Mouse (Mus musculus): ENCODE data around the gene Slc34a3.
A peak's percentile ranks its signal among the peaks of the same experiment; 100 is the strongest.
"Not testable (repeated sequence)": the region's sequence is repeated elsewhere in the genome, so short reads cannot be mapped to it uniquely, and the experiment has no call there.

The Slc34a3 gene

DNA sequence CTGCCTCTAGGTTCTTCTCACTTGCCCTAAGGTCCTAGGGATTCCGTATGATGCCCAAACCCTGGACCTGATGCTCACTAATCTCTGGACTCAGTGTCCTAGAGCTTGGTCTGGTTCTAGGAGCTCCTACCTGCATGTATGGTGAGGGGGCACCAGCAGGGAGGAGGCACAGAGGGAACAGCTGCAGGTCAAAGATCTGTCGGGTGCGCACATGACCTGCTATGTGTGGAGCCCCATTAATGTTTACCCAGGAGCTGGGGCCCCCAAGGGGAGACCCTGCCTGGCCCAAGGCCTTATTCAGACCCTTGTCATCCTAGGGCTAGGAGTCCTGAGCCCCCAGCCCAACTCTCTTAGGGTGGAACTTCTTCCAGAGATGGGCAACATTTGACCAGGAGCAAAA lies at the start of gene Slc34a3:
Slc34a3 (minus strand) TSS at position 315 of the 400 bp plus-strand sequence.
- peak; percentile 61 to 81 for DNase-seq

DNA sequence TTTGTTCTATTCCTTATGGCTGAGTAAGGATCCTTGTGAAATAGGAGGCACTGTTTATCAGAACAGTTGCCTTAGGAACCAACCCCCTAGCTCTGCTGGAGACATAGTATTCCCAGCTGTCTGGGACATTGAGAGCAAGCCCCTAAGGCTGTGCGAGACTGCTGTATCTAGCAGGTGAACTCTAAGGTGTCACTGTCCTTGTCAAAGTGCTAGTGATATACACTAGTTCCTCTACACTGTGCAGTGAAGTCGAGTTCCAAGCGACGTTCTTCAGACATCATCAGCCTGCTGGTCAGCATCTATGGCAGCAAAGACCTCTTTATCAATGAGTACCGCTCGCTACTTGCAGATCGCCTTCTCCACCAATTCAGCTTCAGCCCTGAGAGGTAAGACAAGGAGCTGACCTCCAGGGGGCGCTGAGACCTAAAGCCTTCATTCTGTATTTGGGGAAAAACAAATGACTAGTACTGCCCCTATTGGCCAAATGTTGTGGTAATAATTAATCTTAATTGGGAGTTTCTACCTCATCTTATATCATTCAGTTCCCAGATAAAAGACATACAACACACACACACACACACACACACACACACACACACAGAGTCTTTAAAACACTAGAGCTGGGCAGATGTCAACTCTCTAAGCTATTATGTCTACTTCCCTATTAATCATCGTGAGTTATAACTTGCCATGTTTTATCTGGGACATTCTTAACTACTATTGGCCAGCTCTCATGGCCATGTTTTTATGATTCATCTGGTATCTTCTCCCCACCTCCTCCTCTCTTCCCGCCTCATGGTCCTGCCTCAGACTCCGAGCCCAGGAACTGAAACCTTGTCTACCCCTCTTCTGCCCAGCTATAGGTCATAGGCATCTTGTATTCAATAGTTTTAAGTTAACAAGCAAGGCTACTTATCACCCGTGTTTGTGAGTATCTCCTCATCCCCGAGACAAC lies 45.0 kb upstream of the Slc34a3 start:
- DNase-seq: peak; percentile 87 to 93

- DNase-seq: no peak
Observed at GRCm38 (mm10) chr2:25273010-25273409, 38.8 kb upstream of the Slc34a3 start.

- DNase-seq: no peak
Observed at GRCm38 (mm10) chr2:25272515-25272914, 38.4 kb upstream of the Slc34a3 start.

DNA sequence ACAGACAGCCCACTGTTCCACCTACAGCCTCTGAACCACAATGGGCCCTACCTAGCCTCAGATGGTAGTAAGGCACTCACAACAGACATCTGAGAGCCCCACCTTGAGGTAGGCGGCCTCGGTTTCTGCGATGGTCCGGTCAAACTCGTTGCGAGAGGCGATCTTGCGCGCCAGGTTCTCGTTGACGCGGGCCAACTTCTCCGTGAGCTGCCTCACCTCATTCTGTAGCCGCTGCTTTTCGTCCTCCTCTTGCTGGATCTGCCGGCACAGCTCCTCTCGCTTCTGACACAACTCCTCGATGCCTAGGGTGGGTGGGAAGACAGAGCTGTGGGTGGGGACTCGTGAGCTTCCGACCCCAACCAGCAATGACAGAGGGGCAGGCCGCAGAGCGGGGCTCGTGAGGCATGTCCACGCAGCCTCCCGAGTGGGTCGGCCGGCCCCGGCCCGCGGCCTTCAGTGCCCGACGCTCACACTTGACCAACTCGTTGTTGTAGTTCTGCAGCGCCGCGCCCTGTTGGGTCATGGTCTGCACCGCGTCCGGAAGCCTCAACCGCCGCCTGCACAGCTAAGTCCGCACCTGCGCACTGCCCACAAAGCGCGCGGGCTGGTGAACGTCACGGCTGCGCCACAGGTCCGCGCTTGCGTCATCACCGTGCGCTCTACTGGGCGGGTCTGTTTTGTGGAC lies 37.8 kb upstream of the Slc34a3 start, which contains the start of the genes Ssna1 and Anapc2:
Ssna1 (minus strand) TSS at position 612 of the 685 bp plus-strand sequence.
Anapc2 (plus strand) TSS at position 652 of the 685 bp plus-strand sequence.
- DNase-seq: peak; percentile 98 to 99

DNA sequence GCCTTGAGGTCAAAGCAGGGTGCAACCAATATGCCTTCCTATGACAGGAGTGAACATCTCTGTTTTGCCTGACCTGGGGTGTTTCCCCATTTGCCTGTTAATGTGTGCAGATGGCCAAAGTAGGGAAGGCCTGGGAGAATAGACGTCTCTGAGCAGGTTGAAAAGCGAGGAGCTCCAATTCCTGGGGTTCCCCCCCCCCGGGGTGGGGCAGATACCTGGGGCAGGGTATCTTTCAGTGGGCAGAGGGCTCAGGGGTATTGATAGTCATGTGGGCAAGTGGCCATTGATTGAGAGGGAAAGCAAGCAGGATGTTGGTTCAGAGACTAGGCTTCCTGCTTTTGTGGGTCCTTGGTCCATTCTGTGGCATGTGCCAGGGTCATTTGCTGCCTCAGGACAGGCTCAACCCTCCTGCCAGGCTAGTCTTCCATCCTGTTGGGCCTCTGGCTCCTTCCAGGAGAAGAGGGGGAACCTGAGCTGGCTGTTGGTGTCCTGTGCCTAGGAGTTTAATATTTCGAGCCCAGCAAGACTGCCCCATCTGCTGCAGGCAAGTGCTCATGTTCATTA lies 33.7 kb upstream of the Slc34a3 start:
- DNase-seq: no peak

DNA sequence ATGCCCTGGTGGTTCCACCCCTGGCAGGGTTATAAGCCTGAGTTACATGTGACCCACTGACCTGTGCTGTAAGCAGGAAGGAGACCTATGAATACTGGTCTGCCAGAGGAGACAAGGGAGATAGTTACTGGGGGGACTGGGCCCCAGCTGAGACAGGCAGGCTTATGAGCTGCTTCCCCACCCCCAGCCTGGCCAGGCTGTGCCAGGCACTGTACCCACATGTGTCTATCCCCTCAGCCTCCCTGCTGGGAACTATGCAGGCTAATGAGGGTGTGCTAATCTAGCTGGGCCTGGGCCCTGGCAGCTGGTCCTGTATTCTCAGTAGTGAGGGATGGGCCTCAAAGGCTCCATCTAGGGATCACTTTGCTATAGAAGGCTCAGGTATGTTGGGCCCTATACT lies 33.1 kb upstream of the Slc34a3 start:
- DNase-seq: peak in 1 of 2 experiments; percentile 55

- DNase-seq: peak; percentile 85 to 87
Observed at GRCm38 (mm10) chr2:25266720-25267119, 32.6 kb upstream of the Slc34a3 start.

DNA sequence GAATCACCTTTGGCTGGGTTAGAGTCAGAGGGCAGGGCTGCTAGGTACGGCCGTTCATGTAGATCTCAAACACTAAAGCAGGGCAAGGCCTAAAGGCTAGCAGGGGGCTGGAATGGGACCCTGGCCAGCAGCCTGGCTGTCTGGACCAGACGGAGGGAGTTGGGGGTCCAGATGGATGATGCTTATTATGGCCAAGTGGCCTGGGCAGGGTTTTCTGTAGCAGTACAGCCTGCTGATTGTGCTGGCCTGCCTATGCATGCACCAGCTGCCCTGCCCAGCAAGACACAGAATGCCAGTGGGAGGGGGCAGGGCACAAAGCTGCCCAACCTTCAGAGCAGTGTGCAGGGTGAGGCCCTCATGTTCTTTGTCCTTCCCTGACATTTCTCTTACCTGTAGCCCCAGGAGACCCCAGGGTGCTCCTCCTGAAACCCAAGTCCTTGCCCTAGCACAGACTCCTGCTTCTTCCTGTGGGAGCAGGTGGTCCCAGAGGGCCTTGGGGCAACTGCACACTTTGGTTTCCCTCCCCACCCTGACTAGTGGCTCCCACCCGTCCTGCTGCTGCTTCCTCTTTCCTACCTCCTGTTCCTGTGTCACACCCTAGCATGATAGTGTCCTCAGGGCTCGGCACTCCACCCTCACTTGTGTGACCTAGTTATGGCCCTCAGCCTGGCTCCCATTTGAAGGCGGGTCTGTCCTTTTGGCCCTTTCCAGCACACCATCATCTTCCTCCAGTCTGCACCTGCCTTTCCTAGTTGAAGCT lies 31.9 kb upstream of the Slc34a3 start:
- DNase-seq: peak; percentile 55 to 76

- peak; percentile 86 to 92 for DNase-seq
Observed at GRCm38 (mm10) chr2:25264851-25265250, 30.7 kb upstream of the Slc34a3 start.

DNA sequence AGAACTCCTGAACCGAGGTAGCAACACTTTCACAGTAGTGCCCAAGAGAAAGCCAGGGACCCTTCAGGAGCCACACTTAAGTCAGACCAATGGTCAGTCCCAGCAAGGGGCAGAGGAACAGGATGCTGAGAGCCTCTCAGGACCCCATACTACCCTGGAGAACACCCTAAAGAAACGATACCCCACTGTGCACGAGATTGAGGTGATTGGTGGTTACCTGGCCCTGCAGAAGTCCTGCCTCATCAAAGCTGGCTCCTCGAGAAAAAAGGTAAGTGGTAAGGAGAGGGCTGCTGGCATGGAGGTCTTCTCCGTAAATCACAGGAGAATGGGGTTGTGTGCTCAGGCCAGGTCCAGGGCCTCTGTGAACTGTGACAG lies 30.1 kb upstream of the Slc34a3 start:
- DNase-seq: no peak

- DNase-seq: no peak
Observed at GRCm38 (mm10) chr2:25263623-25264285, 29.6 kb upstream of the Slc34a3 start.

DNA sequence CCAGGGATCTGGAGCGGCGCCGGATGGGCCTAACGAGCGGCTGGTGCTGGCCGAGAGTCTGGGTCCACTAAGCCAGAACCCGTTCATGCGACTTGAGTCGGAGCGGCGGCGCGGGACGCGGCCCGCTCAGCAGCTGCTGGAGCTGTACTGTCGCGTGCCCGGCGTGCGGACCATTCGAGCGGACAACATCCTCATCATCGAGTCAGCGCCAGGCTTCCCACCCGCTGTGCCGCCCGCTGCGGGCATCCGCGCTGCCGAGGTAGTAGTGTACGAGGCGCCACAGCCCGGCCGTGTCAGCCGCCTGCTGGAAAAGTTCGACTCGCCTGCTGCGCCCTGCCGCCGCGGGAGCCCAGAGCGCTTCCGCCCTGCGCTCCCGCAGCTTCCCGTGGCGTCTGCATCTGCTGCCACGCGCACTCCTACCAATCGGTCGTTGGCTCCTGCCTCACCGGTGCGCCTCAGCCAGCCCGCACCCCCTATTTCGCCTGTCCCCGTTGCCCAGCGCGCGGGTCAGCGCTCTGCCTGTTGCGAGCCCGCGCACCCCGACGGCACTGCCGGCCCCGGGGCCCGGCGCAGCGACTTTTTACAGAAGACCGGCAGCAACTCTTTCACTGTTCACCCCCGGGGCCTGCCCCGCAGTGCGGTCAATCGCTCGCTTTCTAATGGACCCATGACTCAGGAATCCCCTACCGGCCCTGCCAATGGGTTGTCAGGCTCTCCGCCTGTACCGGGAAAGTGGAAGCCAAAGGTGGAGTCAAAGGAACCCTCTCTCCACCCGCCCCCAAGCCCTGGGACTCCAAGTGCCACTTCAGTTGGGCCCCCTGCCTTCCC lies 28.8 kb upstream of the Slc34a3 start:
- peak; percentile 35 to 64 for DNase-seq

DNA sequence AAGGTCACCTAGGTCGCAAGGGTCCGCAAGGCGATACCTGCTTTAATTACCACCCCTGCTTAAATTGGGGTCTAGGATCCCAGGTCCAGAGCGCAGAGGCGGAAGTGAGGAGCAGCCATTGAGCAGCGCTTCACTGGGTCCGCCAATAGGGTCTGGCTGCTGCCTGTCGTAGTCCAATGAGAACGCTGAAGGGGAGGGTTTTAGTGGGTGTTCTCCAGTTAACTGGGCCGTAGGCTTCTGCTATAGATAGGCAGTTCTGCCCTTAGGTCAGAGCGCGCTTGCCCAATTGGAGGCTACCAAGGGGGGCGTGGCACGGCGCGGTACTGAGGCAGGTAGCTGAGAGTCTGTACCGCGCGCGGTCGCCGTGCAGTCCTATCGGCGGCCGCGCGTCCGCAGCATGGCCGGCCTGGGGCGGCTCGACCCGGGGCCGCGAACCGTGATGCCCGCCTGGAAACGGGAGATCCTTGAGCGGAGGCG lies 28.2 kb upstream of the Slc34a3 start, which contains the start of gene Tprn:
Tprn (plus strand) TSS at position 328 of the 477 bp plus-strand sequence.
- peak; percentile 98 to 99 for DNase-seq

- no peak for DNase-seq
Observed at GRCm38 (mm10) chr2:25261870-25262269, 27.7 kb upstream of the Slc34a3 start.

DNA sequence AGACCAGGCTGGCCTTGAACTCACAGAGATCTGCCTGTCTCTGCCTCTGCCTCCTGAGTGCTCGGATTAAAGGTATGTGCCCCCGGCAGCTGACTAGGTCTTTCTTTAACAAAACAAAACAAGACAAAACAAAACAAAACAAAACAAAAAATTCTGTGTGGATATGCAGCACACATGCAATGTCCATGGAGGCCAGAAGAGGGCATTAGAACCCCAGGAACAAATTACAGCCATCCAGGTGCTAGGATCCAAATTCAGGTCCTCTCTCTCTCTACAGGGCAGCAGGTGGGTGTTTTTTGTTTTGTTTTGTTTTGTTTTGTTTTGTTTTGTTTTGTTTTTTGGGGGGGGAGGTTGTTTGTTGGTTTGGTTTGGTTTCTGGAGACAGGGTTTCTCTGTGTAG lies 24.7 kb upstream of the Slc34a3 start:
- no peak for DNase-seq

DNA sequence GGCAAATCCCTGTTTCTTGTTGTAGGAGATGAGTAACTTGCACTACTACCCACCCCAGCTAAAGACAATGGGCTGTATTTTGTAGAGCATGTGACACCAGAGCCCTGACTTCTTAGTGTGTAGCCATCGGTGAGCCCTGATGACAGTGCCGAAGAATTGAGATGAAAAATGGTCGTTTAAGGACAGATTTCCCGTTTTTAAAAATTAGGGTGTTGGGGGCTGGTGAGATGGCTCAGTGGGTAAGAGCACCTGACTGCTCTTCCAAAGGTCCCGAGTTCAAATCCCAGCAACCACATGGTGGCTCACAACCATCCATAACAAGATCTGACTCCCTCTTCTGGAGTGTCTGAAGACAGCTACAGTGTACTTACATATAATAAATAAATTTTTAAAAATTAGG lies 23.1 kb upstream of the Slc34a3 start:
- DNase-seq: not testable (repeated sequence)

DNA sequence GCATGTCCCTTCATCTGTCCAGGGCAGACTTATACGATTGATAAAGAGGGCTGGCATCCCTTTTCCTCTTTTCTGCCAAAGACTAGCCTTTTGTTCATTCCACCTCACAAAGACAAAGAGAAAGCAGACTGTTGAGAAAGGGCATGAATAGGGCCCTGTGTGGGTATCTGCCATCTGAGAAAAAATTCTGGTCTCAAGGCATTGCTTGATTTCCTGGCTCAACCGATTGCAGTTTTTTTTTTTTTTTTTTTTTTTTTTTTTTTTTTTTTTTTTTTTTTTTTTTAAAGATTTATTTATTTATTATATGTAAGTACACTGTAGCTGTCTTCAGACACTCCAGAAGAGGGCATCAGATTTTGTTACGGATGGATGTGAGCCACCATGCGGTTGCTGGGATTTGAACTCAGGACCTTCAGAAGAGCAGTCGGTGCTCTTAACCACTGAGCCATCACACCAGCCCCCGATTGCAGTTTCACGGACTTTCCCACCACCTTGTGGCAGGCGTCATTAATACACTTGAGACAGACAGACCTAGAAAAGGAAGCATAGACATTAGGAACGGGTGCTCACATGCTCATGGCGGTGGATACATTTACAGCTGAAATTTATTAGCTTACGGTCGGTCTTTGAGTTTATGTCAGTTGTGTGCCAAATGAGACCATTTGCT lies 22.4 kb upstream of the Slc34a3 start:
- peak; percentile 61 to 78 for DNase-seq

DNA sequence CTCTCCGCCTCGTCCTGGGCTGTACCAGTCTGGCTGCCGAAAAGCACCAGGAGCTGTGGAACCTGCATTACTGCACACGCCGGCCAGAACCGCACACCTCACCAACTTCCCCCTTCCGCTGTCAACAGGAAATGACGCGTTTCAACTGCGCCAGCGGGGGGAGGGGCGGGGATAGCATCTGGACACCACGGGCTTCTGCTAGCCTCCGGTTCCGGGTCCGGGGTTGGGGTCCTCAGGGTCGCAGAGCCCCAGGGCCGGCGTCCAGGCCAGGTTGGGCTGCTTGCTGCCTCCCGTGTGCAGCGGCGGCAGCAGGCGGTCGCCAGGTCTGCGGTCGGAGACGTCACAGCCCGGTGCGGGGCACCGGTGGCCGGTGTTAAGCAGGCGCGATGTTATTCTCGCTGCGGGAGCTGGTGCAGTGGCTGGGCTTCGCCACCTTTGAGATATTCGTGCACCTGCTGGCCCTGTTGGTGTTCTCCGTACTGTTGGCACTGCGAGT lies 21.2 kb upstream of the Slc34a3 start, which contains the start of gene Tmem203:
Tmem203 (plus strand) TSS at position 156 of the 496 bp plus-strand sequence.
- DNase-seq: peak; percentile 94

- peak; percentile 59 to 60 for DNase-seq
Observed at GRCm38 (mm10) chr2:25252331-25252730, 18.2 kb upstream of the Slc34a3 start.
